Mouse (Mus musculus) brain, embryonic 14.5 days (tissue): ENCODE results near the gene Gm884.

Experiments used
- CTCF ChIP-seq: fragments of 200-500 bp; IDR thresholded peaks from 2 replicates; pipeline ENCODE4 v1.5.1; 2012; ENCODE audit warnings: inconsistent platforms, mild to moderate bottlenecking, moderate library complexity, borderline replicate concordance; ENCODE audit not compliant: insufficient read depth, insufficient read length; ENCODE audit errors: extremely low read depth
- POLR2A ChIP-seq: fragments of 200-500 bp; IDR thresholded peaks from 2 replicates; pipeline ENCODE4 v1.6.1; 2012; ENCODE audit warnings: mild to moderate bottlenecking, inconsistent platforms, borderline replicate concordance; ENCODE audit not compliant: poor library complexity, insufficient read depth, insufficient read length, severe bottlenecking; ENCODE audit errors: extremely low read depth

GRCm38 (mm10) chr11:103610772-103611171, 10.2 kb downstream of the Gm884 start:
- TF ChIP-seq POLR2A (no peak), CTCF (no peak)
